Mouse (Mus musculus): ENCODE measurements around the gene Sfta2.

Gene Sfta2

GRCm38 (mm10) chr17:35673416-35674035 lies 72.2 kb downstream of the Sfta2 start, which contains the start of gene Gtf2h4:
Gene Gtf2h4, minus strand, starts transcription at chr17:35673739.
- peak; percentile 82 to 85 for DNase-seq (ENCODE audit: low spot score in 2 of 2)

GRCm38 (mm10) chr17:35680591-35680990 lies 79.2 kb downstream of the Sfta2 start:
- no peak for DNase-seq (ENCODE audit: low spot score in 2 of 2)

- no peak for DNase-seq (ENCODE audit: low spot score in 2 of 2)
Measured at GRCm38 (mm10) chr17:35681986-35682385, 80.6 kb downstream of the Sfta2 start.

GRCm38 (mm10) chr17:35685061-35685460 lies 83.7 kb downstream of the Sfta2 start:
- DNase-seq (ENCODE audit: low spot score in 2 of 2), result no peak

GRCm38 (mm10) chr17:35688347-35689175 lies 87.2 kb downstream of the Sfta2 start:
- no peak for DNase-seq (ENCODE audit: low spot score in 2 of 2)

- no peak for DNase-seq (ENCODE audit: low spot score in 2 of 2)
Measured at GRCm38 (mm10) chr17:35689936-35690645, 88.7 kb downstream of the Sfta2 start.

GRCm38 (mm10) chr17:35691811-35692210 lies 90.5 kb downstream of the Sfta2 start:
- no peak for DNase-seq (ENCODE audit: low spot score in 2 of 2)

- no peak for DNase-seq (ENCODE audit: low spot score in 2 of 2)
Measured at GRCm38 (mm10) chr17:35692368-35692767, 91.0 kb downstream of the Sfta2 start.

GRCm38 (mm10) chr17:35693906-35694305 lies 92.6 kb downstream of the Sfta2 start:
- DNase-seq (ENCODE audit: low spot score in 2 of 2), result no peak

GRCm38 (mm10) chr17:35695289-35695688 lies 93.9 kb downstream of the Sfta2 start:
- DNase-seq (ENCODE audit: low spot score in 2 of 2), result no peak

- no peak for DNase-seq (ENCODE audit: low spot score in 2 of 2)
Measured at GRCm38 (mm10) chr17:35696691-35697090, 95.3 kb downstream of the Sfta2 start.

GRCm38 (mm10) chr17:35697429-35697758 lies 96.0 kb downstream of the Sfta2 start:
- no peak for DNase-seq (ENCODE audit: low spot score in 2 of 2)

GRCm38 (mm10) chr17:35697759-35698500 lies 96.6 kb downstream of the Sfta2 start:
- no peak for DNase-seq (ENCODE audit: low spot score in 2 of 2)

GRCm38 (mm10) chr17:35698501-35698883 lies 97.1 kb downstream of the Sfta2 start:
- no peak for DNase-seq (ENCODE audit: low spot score in 2 of 2)

GRCm38 (mm10) chr17:35699919-35700318 lies 98.6 kb downstream of the Sfta2 start:
- DNase-seq (ENCODE audit: low spot score in 2 of 2), result peak in 1 of 2 experiments; percentile 44

Measured in frontal cortex, postnatal 14 days (tissue).